Mouse (Mus musculus): ENCODE measurements around the gene Spdef. TPM values are rescaled to one million over a fixed set of nuclear protein-coding genes. Genes with fewer than 3 reads are reported as not detected.

The Spdef gene
- polyA plus RNA-seq, 2 experiments = 0.52 TPM; not detected in 1

GRCm38 (mm10) chr17:27720326-27720725, 8.4 kb downstream of the Spdef start:
- TF ChIP-seq POLR2A (IDR thresholded peaks at IDR 0.05; ENCODE audit: borderline replicate concordance, extremely low read depth, insufficient read depth, insufficient read length) = no peak
- Histone ChIP-seq H3K27me3 (ENCODE audit: control insufficient read depth, insufficient read depth, low read length) (no peaks in the 10 kb centered on the region), H3K27ac (replicated peaks; ENCODE audit: low read depth, low read length) (no peak overlapping the region), H3K4me2 (replicated peaks; ENCODE audit: low read depth, low read length, severe bottlenecking) (no peak overlapping the region), H3K4me3 (replicated peaks; ENCODE audit: low read length) (no peak overlapping the region), H3K4me1 (ENCODE audit: control insufficient read depth, insufficient read depth, low read length) (peaks cover 1% of the 10 kb centered on the region; the same call in 1 of the 2 replicates), H3K9me3 (ENCODE audit: control insufficient read depth, low read length) (no peaks in the 10 kb centered on the region), H3K36me3 (ENCODE audit: control insufficient read depth, insufficient read depth, low read length) (no peaks in the 10 kb centered on the region), H3K9ac (ENCODE audit: low read depth, low read length, severe bottlenecking) (no peak overlapping the region)
- 64% methylated on average over 9 of the region's 9 CpGs for WGBS
- DNase-seq (ENCODE audit: low spot score) (no peak), ATAC-seq (ENCODE audit: low FRiP score, low read depth) (no peak)

- Histone ChIP-seq H3K27ac (replicated peaks; ENCODE audit: low read depth, low read length) (no peak overlapping the region), H3K9me3 (ENCODE audit: control insufficient read depth, low read length) (no peaks in the 10 kb centered on the region), H3K27me3 (ENCODE audit: control insufficient read depth, insufficient read depth, low read length) (no peaks in the 10 kb centered on the region), H3K36me3 (ENCODE audit: control insufficient read depth, insufficient read depth, low read length) (no peaks in the 10 kb centered on the region), H3K4me3 (replicated peaks; ENCODE audit: low read length) (no peak overlapping the region), H3K9ac (ENCODE audit: low read depth, low read length, severe bottlenecking) (no peak overlapping the region), H3K4me1 (ENCODE audit: control insufficient read depth, insufficient read depth, low read length) (no peaks in the 10 kb centered on the region), H3K4me2 (replicated peaks; ENCODE audit: low read depth, low read length, severe bottlenecking) (no peak overlapping the region)
- WGBS = 54% methylated on average over 13 of the region's 14 CpGs
- no peak for ATAC-seq (ENCODE audit: low FRiP score, low read depth)
- no peak for TF ChIP-seq POLR2A (IDR thresholded peaks at IDR 0.05; ENCODE audit: borderline replicate concordance, extremely low read depth, insufficient read depth, insufficient read length)
- no peak for DNase-seq (ENCODE audit: low spot score)
These were observed 9.1 kb downstream of the Spdef start for GRCm38 (mm10) chr17:27719663-27720062.

- DNase-seq (ENCODE audit: low spot score) (no peak), ATAC-seq (ENCODE audit: low FRiP score, low read depth) (no peak)
- no peaks in the 10 kb centered on the region for H3K9me3 ChIP-seq (ENCODE audit: control insufficient read depth, low read length)
- 47% methylated on average over 5 of the region's 5 CpGs for WGBS
- H3K4me1 ChIP-seq (ENCODE audit: control insufficient read depth, insufficient read depth, low read length) = no peaks in the 10 kb centered on the region
- no peaks in the 10 kb centered on the region for H3K36me3 ChIP-seq (ENCODE audit: control insufficient read depth, insufficient read depth, low read length)
- no peak overlapping the region for H3K4me2 ChIP-seq (replicated peaks; ENCODE audit: low read depth, low read length, severe bottlenecking)
- H3K27ac ChIP-seq (replicated peaks; ENCODE audit: low read depth, low read length) = no peak overlapping the region
- no peak overlapping the region for H3K9ac ChIP-seq (ENCODE audit: low read depth, low read length, severe bottlenecking)
- no peak for TF ChIP-seq POLR2A (IDR thresholded peaks at IDR 0.05; ENCODE audit: borderline replicate concordance, extremely low read depth, insufficient read depth, insufficient read length)
- no peaks in the 10 kb centered on the region for H3K27me3 ChIP-seq (ENCODE audit: control insufficient read depth, insufficient read depth, low read length)
- no peak overlapping the region for H3K4me3 ChIP-seq (replicated peaks; ENCODE audit: low read length)
These were observed 10.5 kb downstream of the Spdef start for GRCm38 (mm10) chr17:27718250-27718649.

- no peak overlapping the region for H3K27ac ChIP-seq (replicated peaks; ENCODE audit: low read depth, low read length)
- no peak for TF ChIP-seq POLR2A (IDR thresholded peaks at IDR 0.05; ENCODE audit: borderline replicate concordance, extremely low read depth, insufficient read depth, insufficient read length)
- H3K36me3 ChIP-seq (ENCODE audit: control insufficient read depth, insufficient read depth, low read length) = no peaks in the 10 kb centered on the region
- no peaks in the 10 kb centered on the region for H3K9me3 ChIP-seq (ENCODE audit: control insufficient read depth, low read length)
- H3K4me1 ChIP-seq (ENCODE audit: control insufficient read depth, insufficient read depth, low read length) = no peaks in the 10 kb centered on the region
- peak overlapping the region; percentile 44 for H3K4me2 ChIP-seq (replicated peaks; ENCODE audit: low read depth, low read length, severe bottlenecking)
- DNase-seq (ENCODE audit: low spot score) (no peak), ATAC-seq (ENCODE audit: low FRiP score, low read depth) (no peak)
- no peaks in the 10 kb centered on the region for H3K27me3 ChIP-seq (ENCODE audit: control insufficient read depth, insufficient read depth, low read length)
- peak overlapping the region; percentile 21; the same call in 1 of the 2 replicates for H3K4me3 ChIP-seq (replicated peaks; ENCODE audit: low read length)
- WGBS = 8% methylated on average over 14 of the region's 16 CpGs
- H3K9ac ChIP-seq (ENCODE audit: low read depth, low read length, severe bottlenecking) = peak overlapping the region; percentile 25; the same call in 1 of the 2 replicates
These were observed 12.0 kb downstream of the Spdef start for GRCm38 (mm10) chr17:27716804-27717203.

- ATAC-seq (ENCODE audit: low FRiP score, low read depth) (no peak), DNase-seq (ENCODE audit: low spot score) (no peak)
- Histone ChIP-seq H3K4me1 (ENCODE audit: control insufficient read depth, insufficient read depth, low read length) (peaks cover 9% of the 10 kb centered on the region), H3K27ac (replicated peaks; ENCODE audit: low read depth, low read length) (no peak overlapping the region), H3K36me3 (ENCODE audit: control insufficient read depth, insufficient read depth, low read length) (no peaks in the 10 kb centered on the region), H3K27me3 (ENCODE audit: control insufficient read depth, insufficient read depth, low read length) (no peaks in the 10 kb centered on the region), H3K4me2 (replicated peaks; ENCODE audit: low read depth, low read length, severe bottlenecking) (no peak overlapping the region), H3K4me3 (replicated peaks; ENCODE audit: low read length) (no peak overlapping the region), H3K9me3 (ENCODE audit: control insufficient read depth, low read length) (no peaks in the 10 kb centered on the region), H3K9ac (ENCODE audit: low read depth, low read length, severe bottlenecking) (no peak overlapping the region)
- 28% methylated on average over 1 of the region's 1 CpGs for WGBS
- TF ChIP-seq POLR2A (IDR thresholded peaks at IDR 0.05; ENCODE audit: borderline replicate concordance, extremely low read depth, insufficient read depth, insufficient read length) = no peak
These were observed 15.9 kb downstream of the Spdef start for GRCm38 (mm10) chr17:27712832-27713231.

DNA sequence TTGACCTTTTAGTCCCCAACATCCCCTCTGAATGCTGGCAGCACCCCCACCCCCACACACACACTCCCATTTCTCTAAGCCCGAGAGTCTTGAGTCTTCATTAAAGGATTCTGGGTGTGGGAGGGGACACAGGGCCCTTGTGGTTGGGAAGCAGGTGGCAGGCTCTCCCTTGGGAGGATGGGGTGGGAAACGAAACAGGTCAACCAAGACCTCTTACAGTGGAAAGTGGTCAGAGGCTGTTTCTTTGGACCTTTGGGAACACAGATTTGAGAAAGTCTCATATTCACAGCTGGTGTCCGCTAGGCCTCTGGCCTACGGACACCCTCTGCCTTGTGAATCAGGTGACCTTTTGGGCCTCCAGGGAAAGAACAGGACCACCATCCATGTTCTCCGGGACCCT, 19.1 kb downstream of the Spdef start:
- Histone ChIP-seq H3K4me3 (replicated peaks; ENCODE audit: low read length) (no peak overlapping the region), H3K9me3 (ENCODE audit: control insufficient read depth, low read length) (no peaks in the 10 kb centered on the region), H3K9ac (ENCODE audit: low read depth, low read length, severe bottlenecking) (no peak overlapping the region), H3K4me1 (ENCODE audit: control insufficient read depth, insufficient read depth, low read length) (peaks cover 9% of the 10 kb centered on the region), H3K27ac (replicated peaks; ENCODE audit: low read depth, low read length) (no peak overlapping the region), H3K4me2 (replicated peaks; ENCODE audit: low read depth, low read length, severe bottlenecking) (no peak overlapping the region), H3K36me3 (ENCODE audit: control insufficient read depth, insufficient read depth, low read length) (no peaks in the 10 kb centered on the region), H3K27me3 (ENCODE audit: control insufficient read depth, insufficient read depth, low read length) (no peaks in the 10 kb centered on the region)
- no peak for ATAC-seq (ENCODE audit: low FRiP score, low read depth)
- no peak for DNase-seq (ENCODE audit: low spot score)
- WGBS = 73% methylated on average over 5 of the region's 5 CpGs
- TF ChIP-seq POLR2A (IDR thresholded peaks at IDR 0.05; ENCODE audit: borderline replicate concordance, extremely low read depth, insufficient read depth, insufficient read length) = no peak

Measured in limb, embryonic 14.5 days (tissue).